Mouse (Mus musculus) CH12.LX (cell line): ENCODE data around the gene Pcgf1.

Source experiments
- CTCF ChIP-seq, 2 experiments: IDR thresholded peaks in 1 of 2; conservative IDR thresholded peaks in 1 of 2; 2 replicates each; pipeline ENCODE4 v1.5.1; 2011 to 2012; ENCODE audit warnings: low read depth in 2 of 2, low read length in 2 of 2, improper control_type of control experiment in 1 of 2, inconsistent platforms in 1 of 2, mild to moderate bottlenecking in 1 of 2, moderate library complexity in 1 of 2
- E2F4 ChIP-seq: IDR thresholded peaks from 2 replicates; pipeline ENCODE4 v1.6.1; 2011; ENCODE audit warnings: low read depth, low read length, improper control_type of control experiment; ENCODE audit not compliant: insufficient replicate concordance
- ETS1 ChIP-seq: conservative IDR thresholded peaks from 2 replicates; pipeline ENCODE4 v1.6.1; 2012; ENCODE audit warnings: low read depth, mild to moderate bottlenecking, inconsistent platforms, low read length, improper control_type of control experiment, moderate library complexity
- HCFC1 ChIP-seq: IDR thresholded peaks from 2 replicates; pipeline ENCODE4 v1.6.1; 2012; ENCODE audit warnings: low read depth, mild to moderate bottlenecking, inconsistent platforms, low read length, improper control_type of control experiment
- JUN ChIP-seq: IDR thresholded peaks from 2 replicates; pipeline ENCODE4 v1.6.1; 2011; ENCODE audit warnings: low read depth, mild to moderate bottlenecking, low read length, improper control_type of control experiment, moderate library complexity; ENCODE audit not compliant: insufficient read depth
- POLR2A ChIP-seq: IDR thresholded peaks from 2 replicates; pipeline ENCODE4 v1.6.1; 2011; ENCODE audit warnings: low read depth, mild to moderate bottlenecking, improper control_type of control experiment, low read length
- USF1 ChIP-seq: IDR thresholded peaks from 2 replicates; pipeline ENCODE4 v1.6.1; 2014; ENCODE audit warnings: low read depth, mild to moderate bottlenecking, inconsistent platforms, low read length, improper control_type of control experiment
- USF2 ChIP-seq: conservative IDR thresholded peaks from 2 replicates; pipeline ENCODE4 v1.6.1; 2011; ENCODE audit warnings: low read depth, low read length, improper control_type of control experiment

GRCm38 (mm10) chr6:83070311-83071219, 7.1 kb upstream of the Pcgf1 start:
- TF ChIP-seq USF2: no peak
- TF ChIP-seq HCFC1: no peak
- no peak for TF ChIP-seq ETS1
- TF ChIP-seq POLR2A: no peak
- TF ChIP-seq USF1: no peak
- TF ChIP-seq CTCF (conservative IDR thresholded peaks at IDR 0.05 in 1 of 2, IDR thresholded peaks at IDR 0.05 in 1 of 2; ENCODE audit: low read depth in 2 of 2, low read length in 2 of 2): no peak
- TF ChIP-seq E2F4: no peak
- TF ChIP-seq JUN: no peak
